Mouse (Mus musculus): ENCODE results near the gene Icos.

Icos gene

DNA sequence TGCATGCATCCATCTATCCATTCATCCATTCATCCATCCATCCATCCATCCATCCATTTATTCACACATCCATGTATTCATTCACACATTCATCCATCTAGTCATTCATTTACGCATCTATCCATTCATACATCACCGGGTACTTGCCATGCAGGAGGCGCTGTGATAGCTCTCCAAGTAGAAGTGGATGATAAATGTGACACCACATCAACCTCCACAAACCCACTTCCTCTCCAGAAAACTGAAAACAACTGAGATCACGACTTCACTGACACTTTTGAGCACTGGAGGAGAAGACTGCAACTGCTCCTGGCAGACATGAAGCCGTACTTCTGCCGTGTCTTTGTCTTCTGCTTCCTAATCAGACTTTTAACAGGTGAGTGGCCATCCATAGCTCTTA, at the start of gene Icos:
Gene Icos, plus strand, starts transcription at position 287 of the 400 bp plus-strand sequence.
- in situ Hi-C loops (cut with MboI, MseI) = loop anchor here (5.0 kb wide), 1 partner anchor 70 kb away; no protein-coding TSS in a partner anchor

GRCm38 (mm10) chr1:60929036-60929435, 48.7 kb upstream of the Icos start:
- in situ Hi-C loops (cut with MboI, MseI) = no loop called here

- in situ Hi-C loops (cut with MboI, MseI) = no loop called here
These were observed 47.3 kb upstream of the Icos start for GRCm38 (mm10) chr1:60930397-60930796.

- in situ Hi-C loops (cut with MboI, MseI) = loop anchor here (5.0 kb wide), 1 partner anchor 39 kb away; no protein-coding TSS in a partner anchor
These were observed 41.7 kb upstream of the Icos start for GRCm38 (mm10) chr1:60935968-60936581.

GRCm38 (mm10) chr1:60936963-60937711, 40.6 kb upstream of the Icos start:
- in situ Hi-C loops (cut with MboI, MseI) = loop anchor here (5.0 kb wide), 1 partner anchor 40 kb away; no protein-coding TSS in a partner anchor

DNA sequence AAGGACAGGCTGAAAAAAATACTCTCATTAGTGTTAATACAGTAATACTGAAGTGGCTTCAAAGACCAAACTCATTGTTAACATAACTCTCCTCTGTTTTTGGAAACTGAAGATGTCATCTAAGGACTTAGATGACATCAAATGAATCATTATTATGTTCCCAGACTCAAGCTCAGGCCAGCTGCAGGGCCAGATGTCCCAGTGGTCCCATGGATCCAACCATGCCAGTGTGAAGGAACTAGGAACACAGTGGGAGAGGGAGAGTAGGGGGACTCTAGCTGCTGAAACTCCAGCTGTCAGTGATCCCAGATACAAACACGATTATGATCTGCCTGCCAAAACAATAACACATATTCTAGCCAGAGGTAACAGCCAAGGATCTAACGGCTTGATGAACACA, 39.5 kb upstream of the Icos start:
- in situ Hi-C loops (cut with MboI, MseI) = loop anchor here (5.0 kb wide), 1 partner anchor 41 kb away; no protein-coding TSS in a partner anchor

DNA sequence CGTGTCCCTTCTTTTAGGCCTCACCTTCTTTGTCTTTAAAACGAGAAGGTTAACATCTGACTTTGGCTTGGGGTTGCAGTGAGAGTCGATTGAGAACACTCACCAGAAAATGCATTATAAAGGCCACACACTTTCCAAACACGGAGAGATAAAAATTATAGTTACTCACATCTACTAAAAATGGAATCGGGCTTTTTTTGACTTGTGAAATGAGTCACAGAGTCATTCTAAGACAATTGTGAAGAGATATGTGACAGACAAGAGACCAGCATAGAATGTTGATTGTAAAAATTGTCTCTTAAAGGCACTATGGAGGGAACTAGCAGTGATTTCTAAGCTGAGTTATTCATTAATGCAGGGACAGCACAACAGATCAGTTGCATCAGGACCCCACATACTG, 38.8 kb upstream of the Icos start:
- in situ Hi-C loops (cut with MboI, MseI) = loop anchor here (5.0 kb wide), 1 partner anchor 42 kb away; no protein-coding TSS in a partner anchor

DNA sequence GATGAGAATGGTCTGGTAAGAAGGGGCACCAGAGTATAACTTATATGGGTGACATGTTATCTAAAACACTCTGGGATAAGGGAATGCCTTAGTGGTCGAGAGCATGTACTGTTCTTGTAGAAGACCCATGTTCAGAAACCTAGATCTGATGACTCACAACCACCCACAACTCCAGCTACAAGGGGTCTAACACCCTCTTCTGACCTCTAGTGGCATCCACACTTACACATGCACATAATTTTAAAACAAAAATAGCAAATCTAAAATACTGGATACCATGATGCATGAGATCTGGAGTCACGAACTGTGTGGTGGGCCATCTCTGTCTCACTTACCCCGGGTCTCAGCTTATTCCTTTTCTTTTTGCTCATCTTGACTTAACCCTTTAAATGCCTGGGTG, 37.7 kb upstream of the Icos start:
- in situ Hi-C loops (cut with MboI, MseI) = no loop called here

DNA sequence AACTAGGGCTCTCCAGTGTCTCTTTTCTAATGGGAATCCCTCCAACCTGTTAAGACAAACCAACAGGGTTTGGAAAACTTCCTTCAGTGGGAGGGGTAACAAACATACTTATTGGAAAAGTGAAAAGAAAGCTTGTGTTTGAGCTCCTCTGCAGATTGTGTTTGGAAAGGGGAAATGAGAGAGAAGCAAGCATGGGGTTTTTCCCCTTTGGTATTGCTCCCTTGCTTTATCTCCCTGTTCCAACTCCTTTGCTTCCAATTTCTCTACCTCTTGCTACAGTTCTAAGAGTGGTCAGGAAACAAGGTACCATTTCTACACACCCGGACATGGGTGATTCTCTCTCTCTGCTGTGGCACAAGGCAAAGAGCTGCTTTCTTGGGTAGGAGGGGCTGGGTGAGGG, 37.1 kb upstream of the Icos start:
- in situ Hi-C loops (cut with MboI, MseI) = no loop called here

DNA sequence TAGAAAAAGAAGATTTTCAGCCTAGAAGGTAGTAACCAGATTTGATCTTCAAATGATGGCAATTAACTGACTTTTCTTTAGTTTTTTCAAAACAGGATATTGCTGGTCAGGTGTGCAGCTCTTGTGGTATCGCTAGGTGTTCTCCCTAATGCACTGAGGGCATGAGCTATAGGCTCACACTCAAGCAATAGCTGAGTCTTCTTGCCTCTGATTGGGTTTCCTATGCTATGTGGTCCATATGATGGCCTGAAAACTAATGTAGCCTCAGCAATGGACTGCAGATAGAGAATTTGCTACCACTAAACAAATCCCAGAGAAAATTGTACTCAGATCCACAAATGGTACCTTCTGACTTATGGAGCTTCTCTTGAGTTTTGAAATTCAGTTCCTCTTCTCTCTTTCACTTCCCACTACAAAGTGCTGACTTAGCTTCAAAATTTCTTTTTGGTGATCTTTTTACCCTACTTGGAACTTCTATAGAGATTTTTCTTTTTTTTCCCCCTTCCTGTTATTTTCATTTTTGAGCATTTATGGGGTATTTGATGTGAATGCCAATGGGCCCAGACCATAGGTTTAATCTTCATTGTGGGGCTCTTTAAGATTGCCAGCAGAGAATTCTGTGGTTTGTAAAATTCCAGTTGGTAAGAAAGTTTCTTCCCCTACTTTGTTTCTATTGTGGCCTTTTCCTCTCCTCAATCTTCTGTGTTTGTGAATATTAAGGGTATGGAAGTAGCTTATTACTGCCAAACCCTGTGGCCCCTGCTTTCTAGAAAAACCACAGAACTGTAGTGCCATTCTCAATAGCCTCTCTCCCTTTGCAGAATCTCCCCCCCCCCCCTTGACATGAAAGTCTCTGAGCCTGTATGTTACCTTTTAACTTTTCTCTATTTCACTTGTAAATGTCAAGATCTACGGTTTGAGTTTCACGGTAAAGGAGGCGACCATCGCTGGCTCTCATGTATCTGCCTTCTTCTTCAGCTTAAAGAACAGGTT, 36.4 kb upstream of the Icos start:
- in situ Hi-C loops (cut with MboI, MseI) = no loop called here

DNA sequence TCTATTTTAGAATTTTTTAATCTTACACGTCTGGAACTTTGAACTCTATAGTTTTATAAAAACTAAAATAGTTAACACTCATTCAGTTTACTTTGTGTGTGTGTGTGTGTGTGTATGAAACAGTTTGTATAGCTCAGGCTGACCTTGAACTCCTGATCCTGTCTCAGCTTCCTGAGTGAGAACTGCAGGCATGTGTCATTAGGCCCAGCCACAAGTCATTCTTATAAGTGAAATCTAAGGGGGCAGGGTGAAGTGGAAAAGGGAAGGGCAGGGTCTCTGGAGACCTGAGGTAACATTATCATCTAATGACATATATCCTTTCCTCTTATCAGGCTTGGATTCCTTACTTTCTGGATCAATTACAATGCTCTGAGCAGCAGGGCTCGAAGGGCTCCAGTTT, 34.8 kb upstream of the Icos start:
- in situ Hi-C loops (cut with MboI, MseI) = no loop called here

GRCm38 (mm10) chr1:60945633-60946401, 31.9 kb upstream of the Icos start:
- in situ Hi-C loops (cut with MboI, MseI) = no loop called here

- in situ Hi-C loops (cut with MboI, MseI) = no loop called here
These were observed 29.6 kb upstream of the Icos start for GRCm38 (mm10) chr1:60948112-60948511.

DNA sequence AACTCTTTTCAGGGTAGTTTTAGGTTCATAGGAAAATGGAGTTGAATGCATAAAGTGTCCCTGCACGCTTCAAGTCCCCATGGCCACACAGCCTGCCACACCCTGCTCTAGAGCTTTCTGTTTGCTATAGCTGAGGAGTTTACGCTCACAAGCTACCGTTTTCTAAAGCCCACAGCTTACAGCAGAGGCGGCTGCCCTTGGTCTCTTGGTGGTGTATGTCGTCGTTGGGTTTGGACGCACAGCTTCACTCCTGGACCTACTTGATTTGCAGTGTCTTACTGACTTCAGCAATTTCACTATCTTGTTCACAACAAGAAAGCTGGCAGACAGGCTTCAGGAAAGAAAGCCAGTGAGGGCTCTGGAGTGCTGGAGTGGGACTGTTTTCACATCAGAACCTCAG, 24.8 kb upstream of the Icos start:
- in situ Hi-C loops (cut with MboI, MseI) = no loop called here

DNA sequence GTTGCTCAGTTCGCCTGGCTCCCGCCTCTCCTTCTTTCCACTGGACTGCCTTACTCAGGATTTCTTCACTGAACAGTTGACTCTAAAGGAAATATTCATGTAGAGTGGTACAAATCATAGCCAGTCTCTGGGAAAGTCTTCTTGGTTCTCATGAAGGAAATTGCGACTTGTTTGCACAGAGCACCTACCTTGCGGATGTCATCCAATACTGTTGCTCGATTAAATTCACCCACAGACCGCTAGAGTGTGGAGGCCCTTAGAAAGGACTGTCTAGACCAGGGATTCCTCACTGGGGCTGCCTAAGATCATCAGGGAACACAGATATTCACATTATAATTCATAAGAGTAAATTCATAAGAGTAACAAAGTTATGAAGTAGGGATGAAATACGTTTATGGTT, 24.0 kb upstream of the Icos start:
- in situ Hi-C loops (cut with MboI, MseI) = no loop called here

DNA sequence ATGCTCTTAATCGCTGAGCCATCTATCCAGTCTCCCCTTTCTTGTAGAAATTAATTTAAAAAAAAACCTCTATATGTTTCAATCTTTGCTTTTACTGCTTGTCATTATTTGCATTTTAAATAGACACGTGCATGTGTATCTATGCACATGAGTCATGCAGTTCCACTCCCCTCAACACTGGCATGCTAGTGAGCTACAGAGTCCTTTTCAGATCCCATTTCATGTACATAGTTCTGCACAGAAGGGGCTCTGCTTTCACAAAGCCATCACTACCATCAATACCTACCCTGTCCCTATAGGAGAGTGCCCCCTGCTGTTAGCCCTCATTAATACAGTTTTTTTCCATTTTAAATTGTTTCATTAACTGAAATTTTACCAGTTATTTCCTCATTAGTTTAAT, 23.0 kb upstream of the Icos start:
- in situ Hi-C loops (cut with MboI, MseI) = loop anchor here (5.0 kb wide), 1 partner anchor 87 kb away; no protein-coding TSS in a partner anchor

DNA sequence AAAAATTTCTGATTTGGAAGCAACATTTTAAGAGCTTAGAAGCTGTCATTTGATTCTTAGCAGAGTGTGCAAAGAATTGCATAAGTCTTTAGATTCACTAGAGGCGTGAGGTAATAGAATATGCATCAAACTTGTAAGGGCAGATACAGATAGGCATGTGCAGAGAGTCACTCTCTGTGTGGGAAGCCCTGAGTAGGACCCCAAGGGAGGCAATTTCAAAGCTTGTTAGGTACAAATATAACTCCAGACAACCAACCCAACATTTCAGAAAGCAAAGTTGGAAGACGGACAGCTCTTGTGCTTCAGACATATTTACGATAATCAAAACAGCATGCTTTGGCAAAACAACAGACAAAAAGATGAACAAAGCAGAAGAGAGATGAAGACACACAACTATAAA, 22.5 kb upstream of the Icos start:
- in situ Hi-C loops (cut with MboI, MseI) = loop anchor here (5.0 kb wide), 1 partner anchor 88 kb away; no protein-coding TSS in a partner anchor

- in situ Hi-C loops (cut with MboI, MseI) = loop anchor here (5.0 kb wide), 1 partner anchor 89 kb away; no protein-coding TSS in a partner anchor
These were observed 21.5 kb upstream of the Icos start for GRCm38 (mm10) chr1:60956196-60956595.

DNA sequence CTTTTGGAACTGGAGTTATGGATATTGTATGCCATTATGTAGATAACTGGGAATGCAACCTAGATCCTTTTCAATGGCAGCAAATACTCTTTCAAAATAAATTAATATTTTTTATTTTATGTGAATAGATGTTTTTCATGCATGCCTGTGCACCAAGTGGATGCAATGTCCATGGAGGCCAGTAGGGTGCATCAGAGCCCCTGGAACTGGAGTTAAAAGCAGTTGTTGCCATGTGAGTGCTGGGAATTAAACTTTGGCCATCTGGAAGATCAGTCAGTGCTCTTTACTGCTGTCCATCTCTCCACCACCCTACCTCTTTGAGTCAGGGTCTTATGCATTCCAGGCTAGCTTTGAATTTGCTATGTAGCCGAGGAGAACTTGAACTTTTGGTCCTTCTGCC, 19.4 kb upstream of the Icos start:
- in situ Hi-C loops (cut with MboI, MseI) = loop anchor here (5.0 kb wide), 1 partner anchor 91 kb away; no protein-coding TSS in a partner anchor

- in situ Hi-C loops (cut with MboI, MseI) = loop anchor here (5.0 kb wide), 1 partner anchor 92 kb away; no protein-coding TSS in a partner anchor
These were observed 18.5 kb upstream of the Icos start for GRCm38 (mm10) chr1:60959246-60959645.

- in situ Hi-C loops (cut with MboI, MseI) = no loop called here
These were observed 17.3 kb upstream of the Icos start for GRCm38 (mm10) chr1:60960451-60960850.

Measured in T-helper 2 cell (primary cell).